Mouse (Mus musculus): ENCODE results near the gene Prdx5. TPM values are rescaled to one million over a fixed set of nuclear protein-coding genes. Genes with fewer than 3 reads are reported as not detected.
A peak's percentile ranks its signal among the peaks of the same experiment; 100 is the strongest.

Prdx5 gene
- total RNA-seq (2012; rRNA removed), result 51.6 and 59.0 TPM in 2 replicates

- peak; percentile 77 for DNase-seq (ENCODE audit: low read depth, low spot score)
- H3K9ac ChIP-seq (ENCODE audit: insufficient read depth, low read depth, low read length, poor library complexity, severe bottlenecking), result peak within 1 kb of the TSS; percentile 85
- peaks cover 0 to 4% of the 10 kb centered on the region in 2 experiments; a peak in 2 of 4 replicates for H3K4me1 ChIP-seq (ENCODE audit: control insufficient read depth in 2 of 2, insufficient read depth in 2 of 2, low read length in 2 of 2, poor library complexity in 1 of 2)
- in situ Hi-C loops (cut with MboI; ENCODE audit: low sequenced_read_pairs in 2 of 2, unreplicated experiment in 2 of 2), result no loop called here
- TF ChIP-seq HCFC1 (IDR thresholded peaks at IDR 0.05; ENCODE audit: borderline replicate concordance, insufficient read depth, low read length) (peak; percentile 80), ZC3H11A (IDR thresholded peaks at IDR 0.05; ENCODE audit: borderline replicate concordance, low read depth, low read length) (no peak)
- H3K9me3 ChIP-seq (ENCODE audit: control insufficient read depth, insufficient read depth, low read depth, low read length), result no peaks in the 10 kb centered on the region
- peaks cover 39% of the 10 kb centered on the region for H3K36me3 ChIP-seq (ENCODE audit: control insufficient read depth, insufficient read depth, low read length, poor library complexity, severe bottlenecking)
- peak within 1 kb of the TSS; percentile 76 to 93 for H3K4me3 ChIP-seq (ENCODE audit: insufficient read depth in 1 of 2, low read depth in 1 of 2, low read length in 2 of 2, poor library complexity in 1 of 2, severe bottlenecking in 1 of 2)
- peak within 1 kb of the TSS; percentile 93 for H3K27ac ChIP-seq (ENCODE audit: insufficient read depth, low read depth, low read length, poor library complexity, severe bottlenecking)
Measured at GRCm38 (mm10) chr19:6909507-6910289, at the start of gene Prdx5, which contains the start of gene Trmt112. Prdx5 (minus strand) TSS chr19:6910106. Trmt112 (plus strand) TSS chr19:6909698.

- TF ChIP-seq CHD2 (IDR thresholded peaks at IDR 0.05; ENCODE audit: low read depth, low read length) (no peak), MAFK (IDR thresholded peaks at IDR 0.05; ENCODE audit: insufficient read depth, low read depth, low read length) (no peak), HCFC1 (IDR thresholded peaks at IDR 0.05; ENCODE audit: borderline replicate concordance, insufficient read depth, low read length) (no peak), ZC3H11A (IDR thresholded peaks at IDR 0.05; ENCODE audit: borderline replicate concordance, low read depth, low read length) (no peak), ZNF384 (IDR thresholded peaks at IDR 0.05; ENCODE audit: low read depth, low read length) (no peak)
- in situ Hi-C loops (cut with MboI; ENCODE audit: low sequenced_read_pairs in 2 of 2, unreplicated experiment in 2 of 2), result no loop called here
- H3K4me1 ChIP-seq (ENCODE audit: control insufficient read depth in 2 of 2, insufficient read depth in 2 of 2, low read length in 2 of 2, poor library complexity in 1 of 2), result peaks cover 0 to 12% of the 10 kb centered on the region in 2 experiments; a peak in 2 of 4 replicates
- peaks cover 63% of the 10 kb centered on the region for H3K36me3 ChIP-seq (ENCODE audit: control insufficient read depth, insufficient read depth, low read length, poor library complexity, severe bottlenecking)
- H3K9ac ChIP-seq (ENCODE audit: insufficient read depth, low read depth, low read length, poor library complexity, severe bottlenecking), result no peak overlapping the region
- H3K4me3 ChIP-seq (ENCODE audit: insufficient read depth in 1 of 2, low read depth in 1 of 2, low read length in 2 of 2, poor library complexity in 1 of 2, severe bottlenecking in 1 of 2), result no peak overlapping the region
- DNase-seq (ENCODE audit: low read depth, low spot score), result no peak
- no peaks in the 10 kb centered on the region for H3K9me3 ChIP-seq (ENCODE audit: control insufficient read depth, insufficient read depth, low read depth, low read length)
- no peak overlapping the region for H3K27ac ChIP-seq (ENCODE audit: insufficient read depth, low read depth, low read length, poor library complexity, severe bottlenecking)
Measured at GRCm38 (mm10) chr19:6956461-6956860, 46.6 kb upstream of the Prdx5 start.

GRCm38 (mm10) chr19:6955424-6955823 is 45.5 kb upstream of the Prdx5 start:
- H3K9ac ChIP-seq (ENCODE audit: insufficient read depth, low read depth, low read length, poor library complexity, severe bottlenecking), result no peak overlapping the region
- no peak overlapping the region for H3K4me3 ChIP-seq (ENCODE audit: insufficient read depth in 1 of 2, low read depth in 1 of 2, low read length in 2 of 2, poor library complexity in 1 of 2, severe bottlenecking in 1 of 2)
- no peak for TF ChIP-seq ZNF384 (IDR thresholded peaks at IDR 0.05; ENCODE audit: low read depth, low read length)
- no peak for TF ChIP-seq HCFC1 (IDR thresholded peaks at IDR 0.05; ENCODE audit: borderline replicate concordance, insufficient read depth, low read length)
- TF ChIP-seq CHD2 (IDR thresholded peaks at IDR 0.05; ENCODE audit: low read depth, low read length), result no peak
- no peak for TF ChIP-seq MAFK (IDR thresholded peaks at IDR 0.05; ENCODE audit: insufficient read depth, low read depth, low read length)
- TF ChIP-seq ZC3H11A (IDR thresholded peaks at IDR 0.05; ENCODE audit: borderline replicate concordance, low read depth, low read length), result no peak
- in situ Hi-C loops (cut with MboI; ENCODE audit: low sequenced_read_pairs in 2 of 2, unreplicated experiment in 2 of 2), result no loop called here
- no peak for DNase-seq (ENCODE audit: low read depth, low spot score)
- peaks cover 0 to 12% of the 10 kb centered on the region in 2 experiments; a peak in 2 of 4 replicates for H3K4me1 ChIP-seq (ENCODE audit: control insufficient read depth in 2 of 2, insufficient read depth in 2 of 2, low read length in 2 of 2, poor library complexity in 1 of 2)
- H3K36me3 ChIP-seq (ENCODE audit: control insufficient read depth, insufficient read depth, low read length, poor library complexity, severe bottlenecking), result peaks cover 60% of the 10 kb centered on the region
- H3K9me3 ChIP-seq (ENCODE audit: control insufficient read depth, insufficient read depth, low read depth, low read length), result no peaks in the 10 kb centered on the region
- H3K27ac ChIP-seq (ENCODE audit: insufficient read depth, low read depth, low read length, poor library complexity, severe bottlenecking), result no peak overlapping the region

- Histone ChIP-seq H3K36me3 (ENCODE audit: control insufficient read depth, insufficient read depth, low read length, poor library complexity, severe bottlenecking) (peaks cover 47% of the 10 kb centered on the region), H3K27ac (ENCODE audit: insufficient read depth, low read depth, low read length, poor library complexity, severe bottlenecking) (no peak overlapping the region), H3K4me1 (ENCODE audit: control insufficient read depth in 2 of 2, insufficient read depth in 2 of 2, low read length in 2 of 2, poor library complexity in 1 of 2) (peaks cover 0 to 17% of the 10 kb centered on the region in 2 experiments; a peak in 2 of 4 replicates), H3K9me3 (ENCODE audit: control insufficient read depth, insufficient read depth, low read depth, low read length) (no peaks in the 10 kb centered on the region), H3K4me3 (ENCODE audit: insufficient read depth in 1 of 2, low read depth in 1 of 2, low read length in 2 of 2, poor library complexity in 1 of 2, severe bottlenecking in 1 of 2) (no peak overlapping the region), H3K9ac (ENCODE audit: insufficient read depth, low read depth, low read length, poor library complexity, severe bottlenecking) (no peak overlapping the region)
- no peak for DNase-seq (ENCODE audit: low read depth, low spot score)
- in situ Hi-C loops (cut with MboI; ENCODE audit: low sequenced_read_pairs in 2 of 2, unreplicated experiment in 2 of 2), result no loop called here
- TF ChIP-seq ZNF384 (IDR thresholded peaks at IDR 0.05; ENCODE audit: low read depth, low read length) (no peak), HCFC1 (IDR thresholded peaks at IDR 0.05; ENCODE audit: borderline replicate concordance, insufficient read depth, low read length) (no peak), ZC3H11A (IDR thresholded peaks at IDR 0.05; ENCODE audit: borderline replicate concordance, low read depth, low read length) (no peak), CHD2 (IDR thresholded peaks at IDR 0.05; ENCODE audit: low read depth, low read length) (no peak), MAFK (IDR thresholded peaks at IDR 0.05; ENCODE audit: insufficient read depth, low read depth, low read length) (no peak)
Measured at GRCm38 (mm10) chr19:6954046-6954445, 44.1 kb upstream of the Prdx5 start.
